Mouse (Mus musculus): ENCODE data around the gene Cnot6l.

Cnot6l gene

GRCm38 (mm10) chr5:96161578-96162398 is 2.2 kb downstream of the Cnot6l start:
- no peak for DNase-seq (ENCODE audit: low spot score)

- no peak for DNase-seq (ENCODE audit: low spot score)
These were observed 2.8 kb downstream of the Cnot6l start for GRCm38 (mm10) chr5:96161263-96161577.

DNA sequence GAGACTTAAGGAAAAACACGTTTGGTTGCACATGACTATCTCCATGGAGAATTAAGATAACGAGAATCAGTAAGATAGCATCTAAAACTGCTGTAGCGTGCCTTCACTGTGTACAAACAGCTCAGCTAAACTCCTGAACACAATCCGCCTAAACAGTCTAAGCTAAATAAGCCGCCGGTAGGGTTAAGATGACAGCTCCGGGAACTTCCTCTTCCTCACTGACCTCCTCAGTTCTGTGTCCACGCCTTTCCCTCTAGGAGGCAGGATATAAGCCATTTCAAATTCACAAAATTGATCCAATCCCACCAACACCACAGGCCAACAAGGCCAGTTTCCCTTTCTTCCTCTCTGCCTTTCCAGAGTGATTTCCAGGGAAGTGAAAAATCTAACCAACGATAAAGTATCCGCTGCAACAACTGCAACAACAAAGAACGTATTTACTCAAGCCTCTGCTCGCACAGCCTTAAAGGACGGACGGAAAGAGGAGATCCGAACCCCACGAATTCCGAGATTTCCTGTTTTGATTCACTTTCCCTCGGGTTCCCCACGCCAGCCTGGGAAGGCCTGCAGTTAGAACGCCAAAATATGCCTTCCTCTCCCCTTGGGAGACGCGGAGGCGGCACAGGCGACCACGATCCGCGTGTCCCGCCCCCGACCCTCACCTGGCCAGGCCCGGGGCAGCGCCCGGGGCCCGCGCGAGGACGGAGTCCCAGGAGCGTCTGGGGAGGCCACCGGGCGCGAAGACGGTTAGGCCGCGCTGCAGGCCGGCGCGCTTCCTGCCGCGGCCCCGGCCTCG is 3.3 kb downstream of the Cnot6l start:
- no peak for DNase-seq (ENCODE audit: low spot score)

DNA sequence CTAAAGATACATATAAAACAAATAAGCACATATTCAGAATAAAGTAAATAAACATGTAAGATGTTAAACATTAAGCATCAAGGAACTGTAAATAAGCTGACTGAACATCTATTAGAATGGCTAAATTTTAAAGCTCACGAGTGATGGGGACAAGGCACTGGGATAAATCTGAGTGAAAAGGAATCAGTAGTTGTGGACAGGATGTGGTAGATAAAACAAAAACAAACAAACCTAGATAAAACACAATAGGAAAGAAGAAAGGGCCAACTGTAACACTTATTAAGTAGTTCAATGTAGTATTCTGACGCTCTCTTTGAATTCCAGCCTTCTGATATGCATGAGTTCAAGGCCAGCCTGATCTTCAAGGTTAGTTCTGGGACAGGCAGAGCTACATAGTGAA is 21.6 kb downstream of the Cnot6l start:
- DNase-seq (ENCODE audit: low spot score) = no peak

DNA sequence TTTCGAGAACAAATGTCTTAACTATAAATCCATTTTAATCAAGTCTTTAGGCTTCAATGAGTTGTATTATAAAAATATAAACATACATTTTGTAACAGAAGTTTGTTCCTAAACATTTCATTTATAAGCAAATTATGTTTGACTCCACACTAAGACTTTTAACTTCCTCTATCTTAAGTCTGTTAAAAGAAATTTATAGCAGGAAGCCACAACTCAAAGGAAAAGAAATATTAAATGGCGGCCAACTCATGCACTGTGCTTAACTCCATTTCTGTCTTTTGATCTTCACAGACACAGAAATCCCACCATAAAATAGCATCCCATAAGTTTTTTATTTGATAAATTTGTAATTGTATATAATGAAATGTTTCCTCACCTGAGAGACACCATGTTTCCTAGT is 33.3 kb downstream of the Cnot6l start:
- no peak for DNase-seq (ENCODE audit: low spot score)

DNA sequence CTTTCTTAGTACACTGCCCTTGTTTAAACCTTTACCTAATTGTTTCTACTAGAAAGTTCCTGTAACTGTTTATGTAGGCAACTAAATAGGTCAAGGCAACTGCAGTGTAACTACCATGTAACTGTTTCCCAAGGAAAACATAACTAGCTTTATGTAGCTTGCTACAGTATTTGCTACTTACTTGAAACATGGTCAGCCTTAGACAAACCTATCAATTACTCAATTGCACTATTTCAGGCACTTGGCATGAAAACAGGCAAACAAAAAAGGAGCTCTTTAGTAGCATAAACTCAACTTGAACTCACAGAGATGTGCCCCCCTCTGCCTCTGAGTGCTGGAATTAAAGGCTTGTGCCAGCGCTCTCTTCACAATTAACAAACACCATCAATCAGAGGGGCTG is 37.1 kb downstream of the Cnot6l start:
- DNase-seq (ENCODE audit: low spot score) = no peak

- no peak for DNase-seq (ENCODE audit: low spot score)
These were observed 49.0 kb downstream of the Cnot6l start for GRCm38 (mm10) chr5:96114943-96115342.

DNA sequence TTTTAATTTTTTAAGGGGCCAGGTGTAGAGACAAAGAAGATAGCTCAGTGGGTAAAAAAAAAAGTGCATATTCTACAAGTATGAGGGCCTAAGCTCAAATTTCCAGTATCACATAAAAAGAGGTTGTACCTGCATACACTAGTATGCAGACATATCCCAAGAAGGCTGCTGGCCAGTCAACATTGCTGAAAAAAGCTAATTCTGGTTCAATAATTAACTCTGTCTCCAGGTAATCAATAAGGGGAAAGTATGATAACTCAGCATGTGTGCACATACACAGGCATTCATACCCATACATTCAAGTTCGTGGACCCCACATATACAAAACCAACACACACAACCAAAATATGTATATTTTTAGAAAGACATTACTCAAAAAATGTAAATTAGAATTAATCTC is 59.3 kb downstream of the Cnot6l start:
- DNase-seq (ENCODE audit: low spot score) = no peak

- no peak for DNase-seq (ENCODE audit: low spot score)
These were observed 72.5 kb downstream of the Cnot6l start for GRCm38 (mm10) chr5:96091468-96091867.

- DNase-seq (ENCODE audit: low spot score) = no peak
These were observed 78.6 kb downstream of the Cnot6l start for GRCm38 (mm10) chr5:96085324-96085723.

GRCm38 (mm10) chr5:96079026-96079425 is 84.9 kb downstream of the Cnot6l start:
- DNase-seq (ENCODE audit: low spot score) = no peak

GRCm38 (mm10) chr5:96065591-96065990 is 98.4 kb downstream of the Cnot6l start:
- no peak for DNase-seq (ENCODE audit: low spot score)

- no peak for DNase-seq (ENCODE audit: low spot score)
These were observed 121.5 kb downstream of the Cnot6l start for GRCm38 (mm10) chr5:96042492-96042891.

GRCm38 (mm10) chr5:96041507-96042104 is 122.4 kb downstream of the Cnot6l start:
- no peak for DNase-seq (ENCODE audit: low spot score)

GRCm38 (mm10) chr5:96039188-96039840 is 124.7 kb downstream of the Cnot6l start:
- no peak for DNase-seq (ENCODE audit: low spot score)

DNA sequence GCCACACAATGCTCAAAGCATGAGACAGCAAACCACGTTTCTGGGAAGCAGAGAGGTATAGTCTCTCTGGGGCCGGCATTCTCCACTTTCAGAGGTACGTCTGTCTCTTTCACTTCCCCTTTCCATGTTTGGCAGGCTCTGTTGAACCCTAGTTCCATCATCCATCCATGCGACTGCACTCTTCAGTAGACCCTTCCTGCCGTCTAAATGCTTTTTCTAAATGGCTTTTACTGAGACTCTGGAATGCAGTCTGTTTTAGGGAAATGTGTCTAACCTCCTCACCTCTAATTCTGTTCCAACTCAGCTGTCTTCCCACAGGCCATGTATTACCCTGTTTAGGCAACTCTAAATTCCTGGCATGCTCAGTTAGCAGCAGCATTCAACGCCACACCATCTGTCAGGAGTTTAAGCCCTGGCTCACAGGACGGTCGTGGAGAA is 126.3 kb downstream of the Cnot6l start:
- DNase-seq (ENCODE audit: low spot score) = no peak

GRCm38 (mm10) chr5:96036125-96036672 is 127.8 kb downstream of the Cnot6l start:
- no peak for DNase-seq (ENCODE audit: low spot score)

DNA sequence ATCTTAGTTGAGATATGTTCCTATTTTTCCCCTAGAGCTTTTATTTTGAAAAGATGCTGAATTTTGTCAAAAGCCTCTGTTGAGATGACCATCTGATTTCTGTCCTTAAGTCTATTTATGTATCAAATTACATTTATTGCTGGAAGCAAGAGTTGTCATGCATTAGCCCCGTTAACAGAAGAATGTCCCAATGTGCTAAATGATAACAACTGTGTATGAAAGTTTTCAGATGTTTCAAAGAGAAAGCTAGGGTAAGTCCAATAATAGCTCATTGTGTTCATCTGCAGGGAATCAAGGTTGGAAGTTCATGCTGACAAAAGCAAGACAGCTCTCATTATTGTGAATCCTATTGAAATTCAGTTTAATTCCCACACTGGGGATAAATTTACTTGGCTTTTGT is 129.9 kb downstream of the Cnot6l start:
- no peak for DNase-seq (ENCODE audit: low spot score)

DNA sequence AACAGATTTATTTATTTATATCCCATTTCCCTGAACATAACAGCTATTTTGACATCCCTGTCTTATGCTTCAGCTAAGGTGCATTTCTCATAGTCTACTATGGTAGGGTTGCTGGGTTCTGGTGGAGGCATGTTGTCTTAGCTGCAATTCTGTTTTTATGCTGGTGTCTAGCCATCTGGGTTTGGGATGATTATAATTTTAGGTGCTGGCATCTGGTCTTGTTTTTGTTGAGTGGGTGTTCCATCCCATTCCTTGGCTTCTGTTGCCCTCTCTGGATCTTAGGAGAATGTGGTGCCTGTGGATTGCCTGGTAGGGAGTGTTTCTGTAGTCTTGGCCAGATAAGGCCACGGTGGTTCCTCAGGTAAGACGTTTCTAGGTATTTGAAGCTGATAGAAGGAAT is 134.2 kb downstream of the Cnot6l start:
- DNase-seq (ENCODE audit: low spot score) = no peak
